Mouse (Mus musculus) adrenal gland, adult 2 months (tissue): ENCODE results near the gene Fam221b. TPM values are rescaled to one million over a fixed set of nuclear protein-coding genes. Genes with fewer than 3 reads are reported as not detected.

Source experiments
- DNase-seq: peaks from one replicate; pipeline ENCODE4 v3.0.0; 2021
- microRNA-seq, 2 experiments: library from miRNA; unstranded; fragments of <30 nt; microRNA quantifications; one replicate each; pipeline ENCODE4 v1.2.0; 2021
- polyA plus RNA-seq: library from polyadenylated mRNA; depleted of rRNA; stranded (reverse); fragments of >200 nt; gene quantifications from 2 replicates; pipeline ENCODE4 v1.2.3, GENCODE M21; 2012; rRNA removed
- total RNA-seq, 2 experiments: library from RNA; stranded (reverse); gene quantifications; 2 replicates each; pipeline ENCODE4 v1.2.3; 2021

The Fam221b gene
- total and polyA plus RNA-seq, 3 experiments = 0.23 to 0.24 TPM; not detected in 1

GRCm38 (mm10) chr4:43613060-43613730 lies 55.8 kb downstream of the Fam221b start:
- peak; percentile 8 for DNase-seq

DNA sequence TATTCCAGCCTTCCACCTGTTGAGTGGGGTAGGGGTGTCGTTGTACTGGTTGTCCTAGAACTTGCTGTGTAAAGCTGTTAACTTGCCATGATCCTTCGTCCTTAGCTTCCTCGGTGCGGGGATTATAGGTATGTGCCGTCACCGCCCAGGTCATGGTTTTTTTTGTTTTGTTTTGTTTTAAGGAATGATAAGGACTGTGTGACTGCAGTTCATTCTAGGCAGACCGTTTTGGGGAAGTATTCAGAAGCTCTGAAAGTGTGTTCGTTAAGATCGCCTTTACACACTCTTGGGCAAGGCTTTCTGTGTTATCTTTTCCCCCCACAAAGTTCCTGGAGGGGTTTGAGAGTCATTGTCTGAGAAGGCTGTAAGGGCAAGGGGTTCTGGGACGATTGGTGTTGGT lies 56.4 kb downstream of the Fam221b start:
- no peak for DNase-seq

Small RNAs within 50 kb of the gene (microRNA-seq; reads per million reads assigned to microRNA genes)
- 0 to 3.3 reads per million in 2 experiments for gene Gm25262

Other genes starting within 250 kb of the Fam221b start
- gene Fam166b, start 240.0 kb downstream of the Fam221b start, total RNA-seq = not detected
- gene Fam166b, start 240.0 kb downstream of the Fam221b start, polyA plus RNA-seq = 0.52 TPM in 1 of 2 replicates, not detected in the other
- gene Tesk1, start 227.2 kb downstream of the Fam221b start, total RNA-seq = 10 to 100 TPM; 60.1 to 73.3 TPM
- gene Tesk1, start 227.2 kb downstream of the Fam221b start, polyA plus RNA-seq = 124 and 142 TPM in 2 replicates
- gene Cd72, start 214.5 kb downstream of the Fam221b start, total RNA-seq = 1 to 10 TPM; 3.0 to 3.3 TPM
- 3.3 and 3.7 TPM in 2 replicates for gene Cd72, start 214.5 kb downstream of the Fam221b start, polyA plus RNA-seq
- gene Sit1, start 185.4 kb downstream of the Fam221b start, total RNA-seq = not detected
- gene Sit1, start 185.4 kb downstream of the Fam221b start, polyA plus RNA-seq = 0.28 and 0.73 TPM in 2 replicates
- gene Ccdc107, start 176.2 kb downstream of the Fam221b start, total RNA-seq = 10 to 100 TPM; 54.5 to 69.2 TPM
- gene Ccdc107, start 176.2 kb downstream of the Fam221b start, polyA plus RNA-seq = 376 and 526 TPM in 2 replicates
- 1 to 10 TPM; 1.0 to 2.1 TPM for gene Arhgef39, start 169.4 kb downstream of the Fam221b start, total RNA-seq
- gene Arhgef39, start 169.4 kb downstream of the Fam221b start, polyA plus RNA-seq = 4.8 and 6.6 TPM in 2 replicates
- gene Car9, start 162.2 kb downstream of the Fam221b start, total RNA-seq = under 1 TPM; 0.17 to 0.28 TPM
- gene Car9, start 162.2 kb downstream of the Fam221b start, polyA plus RNA-seq = 0.57 and 1.4 TPM in 2 replicates
- gene Tpm2, start 145.4 kb downstream of the Fam221b start, total RNA-seq = 100 to 1,000 TPM in 1 of 2 experiments, 10 to 100 TPM in 1; 43.3 to 120 TPM
- 21.1 and 34.6 TPM in 2 replicates for gene Tpm2, start 145.4 kb downstream of the Fam221b start, polyA plus RNA-seq
- gene Creb3, start 106.8 kb downstream of the Fam221b start, total RNA-seq = 100 to 1,000 TPM; 123 to 178 TPM
- 178 and 207 TPM in 2 replicates for gene Creb3, start 106.8 kb downstream of the Fam221b start, polyA plus RNA-seq
- 100 to 1,000 TPM; 167 to 207 TPM for gene Tln1, start 106.5 kb downstream of the Fam221b start, total RNA-seq
- gene Tln1, start 106.5 kb downstream of the Fam221b start, polyA plus RNA-seq = 132 and 174 TPM in 2 replicates
- 10 to 100 TPM; 47.1 to 50.7 TPM for gene Rgp1, start 90.4 kb downstream of the Fam221b start, total RNA-seq
- gene Rgp1, start 90.4 kb downstream of the Fam221b start, polyA plus RNA-seq = 50.1 and 57.4 TPM in 2 replicates
- 10 to 100 TPM in 1 of 2 experiments, 1 to 10 TPM in 1; 6.8 to 13.0 TPM for gene Gba2, start 90.3 kb downstream of the Fam221b start, total RNA-seq
- 13.4 and 13.9 TPM in 2 replicates for gene Gba2, start 90.3 kb downstream of the Fam221b start, polyA plus RNA-seq
- 1 to 10 TPM; 1.2 to 3.0 TPM for gene Msmp, start 84.7 kb downstream of the Fam221b start, total RNA-seq
- 0.94 and 1.5 TPM in 2 replicates for gene Msmp, start 84.7 kb downstream of the Fam221b start, polyA plus RNA-seq
- gene Npr2, start 37.2 kb downstream of the Fam221b start, total RNA-seq = 10 to 100 TPM; 23.3 to 36.1 TPM
- gene Npr2, start 37.2 kb downstream of the Fam221b start, polyA plus RNA-seq = 34.1 and 38.0 TPM in 2 replicates
- under 1 TPM; 0.26 to 0.45 TPM for gene Spag8, start 15.6 kb downstream of the Fam221b start, total RNA-seq
- 1.2 and 2.2 TPM in 2 replicates for gene Spag8, start 15.6 kb downstream of the Fam221b start, polyA plus RNA-seq
- 10 to 100 TPM; 48.8 to 96.9 TPM for gene Hint2, start 12.7 kb downstream of the Fam221b start, total RNA-seq
- 78.7 and 106 TPM in 2 replicates for gene Hint2, start 12.7 kb downstream of the Fam221b start, polyA plus RNA-seq
- gene Tmem8b, start 174 bp downstream of the Fam221b start, total RNA-seq = 1 to 10 TPM; 4.6 to 5.0 TPM
- 14.7 and 17.5 TPM in 2 replicates for gene Tmem8b, start 174 bp downstream of the Fam221b start, polyA plus RNA-seq
- not detected for gene Olfr70, start 31.7 kb upstream of the Fam221b start, total RNA-seq
- not detected in 2 replicates for gene Olfr70, start 31.7 kb upstream of the Fam221b start, polyA plus RNA-seq
- not detected for gene Olfr71, start 41.1 kb upstream of the Fam221b start, total RNA-seq
- not detected in 2 replicates for gene Olfr71, start 41.1 kb upstream of the Fam221b start, polyA plus RNA-seq
- gene Hrct1, start 58.0 kb upstream of the Fam221b start, total RNA-seq = 1 to 10 TPM; 2.2 to 3.9 TPM
- 8.1 and 14.2 TPM in 2 replicates for gene Hrct1, start 58.0 kb upstream of the Fam221b start, polyA plus RNA-seq
- 1 to 10 TPM; 1.5 to 2.4 TPM for gene Spaar, start 60.9 kb upstream of the Fam221b start, total RNA-seq
- 2.0 and 2.6 TPM in 2 replicates for gene Spaar, start 60.9 kb upstream of the Fam221b start, polyA plus RNA-seq
- not detected for gene Olfr159, start 101.9 kb upstream of the Fam221b start, total RNA-seq
- not detected in 2 replicates for gene Olfr159, start 101.9 kb upstream of the Fam221b start, polyA plus RNA-seq
- not detected for gene Olfr156, start 154.8 kb upstream of the Fam221b start, total RNA-seq
- gene Olfr156, start 154.8 kb upstream of the Fam221b start, polyA plus RNA-seq = not detected in 2 replicates
- gene Olfr157, start 171.1 kb upstream of the Fam221b start, total RNA-seq = not detected
- 0.06 TPM in 1 of 2 replicates, not detected in the other for gene Olfr157, start 171.1 kb upstream of the Fam221b start, polyA plus RNA-seq
- not detected for gene Olfr155, start 182.4 kb upstream of the Fam221b start, total RNA-seq
- gene Olfr155, start 182.4 kb upstream of the Fam221b start, polyA plus RNA-seq = not detected in 2 replicates
- 10 to 100 TPM; 15.5 to 28.7 TPM for gene Reck, start 206.4 kb upstream of the Fam221b start, total RNA-seq
- gene Reck, start 206.4 kb upstream of the Fam221b start, polyA plus RNA-seq = 13.0 and 13.2 TPM in 2 replicates